Mouse (Mus musculus) adrenal gland, postnatal 4 days (tissue): ENCODE measurements around the gene Gpr87. TPM values are rescaled to one million over a fixed set of nuclear protein-coding genes. Genes with fewer than 3 reads are reported as not detected.

ENCODE experiments used
- DNase-seq, 2 experiments: peaks; one replicate each; pipeline ENCODE4 v3.0.0; 2021 to 2022; ENCODE audit warnings: low spot score in 2 of 2, mixed read lengths in 2 of 2
- long read RNA-seq, 2 experiments: library from polyadenylated mRNA; stranded (forward); transcript quantifications; one replicate each; pipeline ENCODE4 v2.0.0; 2021
- total RNA-seq, 2 experiments: library from RNA; stranded (reverse); gene quantifications; 2 replicates each; pipeline ENCODE4 v1.2.3; 2021

Gpr87 gene
- total RNA-seq = not detected
- long read RNA-seq, experiment 1 = 0 reads
- long read RNA-seq, experiment 2 = 0 reads

GRCm38 (mm10) chr3:59194938-59195337 is at the start of gene Gpr87:
TSS of gene Gpr87 (minus strand) at chr3:59195104.
- DNase-seq = no peak

GRCm38 (mm10) chr3:59243384-59243783 is 48.5 kb upstream of the Gpr87 start:
- no peak for DNase-seq

GRCm38 (mm10) chr3:59234878-59235277 is 40.0 kb upstream of the Gpr87 start:
- DNase-seq = no peak

- no peak for DNase-seq
Observed at GRCm38 (mm10) chr3:59230912-59231311, 36.0 kb upstream of the Gpr87 start.

- no peak for DNase-seq
Observed at GRCm38 (mm10) chr3:59228730-59229551, 34.0 kb upstream of the Gpr87 start.

GRCm38 (mm10) chr3:59227696-59228095 is 32.8 kb upstream of the Gpr87 start:
- DNase-seq = no peak

GRCm38 (mm10) chr3:59225411-59225810 is 30.5 kb upstream of the Gpr87 start:
- DNase-seq = no peak

- no peak for DNase-seq
Observed at GRCm38 (mm10) chr3:59222303-59222702, 27.4 kb upstream of the Gpr87 start.

GRCm38 (mm10) chr3:59219326-59219725 is 24.4 kb upstream of the Gpr87 start:
- DNase-seq = no peak

- DNase-seq = no peak
Observed at GRCm38 (mm10) chr3:59217211-59217610, 22.3 kb upstream of the Gpr87 start.

- DNase-seq = no peak
Observed at GRCm38 (mm10) chr3:59212404-59212803, 17.5 kb upstream of the Gpr87 start.

GRCm38 (mm10) chr3:59211784-59212183 is 16.9 kb upstream of the Gpr87 start:
- DNase-seq = no peak

GRCm38 (mm10) chr3:59210727-59211126 is 15.8 kb upstream of the Gpr87 start, which contains the start of gene P2ry13:
TSS of gene P2ry13 (minus strand) at chr3:59210882.
- no peak for DNase-seq

- DNase-seq = no peak
Observed at GRCm38 (mm10) chr3:59210089-59210488, 15.2 kb upstream of the Gpr87 start.

- DNase-seq = no peak
Observed at GRCm38 (mm10) chr3:59208650-59209548, 14.0 kb upstream of the Gpr87 start.

- no peak for DNase-seq
Observed at GRCm38 (mm10) chr3:59205941-59206340, 11.0 kb upstream of the Gpr87 start.

- DNase-seq = no peak
Observed at GRCm38 (mm10) chr3:59204719-59205503, 10.0 kb upstream of the Gpr87 start.

- DNase-seq = no peak
Observed at GRCm38 (mm10) chr3:59203802-59204520, 9.1 kb upstream of the Gpr87 start.

GRCm38 (mm10) chr3:59197329-59197948 is 2.5 kb upstream of the Gpr87 start:
- no peak for DNase-seq

- DNase-seq = no peak
Observed at GRCm38 (mm10) chr3:59194099-59194498, 805 bp downstream of the Gpr87 start.
